Mouse (Mus musculus) limb, embryonic 11.5 days (tissue): ENCODE results near the gene Wwc2. TPM values are rescaled to one million over a fixed set of nuclear protein-coding genes. Genes with fewer than 3 reads are reported as not detected.
A peak's percentile ranks its signal among the peaks of the same experiment; 100 is the strongest.

Source experiments
- ATAC-seq: fragments of 200-750 bp; cut with Nextera tagmentation; 2 replicates; pipeline ENCODE4 v1.8.0; 2017; ENCODE audit warnings: low read depth; ENCODE audit not compliant: insufficient number of reproducible peaks, low FRiP score, low TSS enrichment
- DNase-seq: peaks from one replicate; pipeline ENCODE4 v3.0.0-alpha.2; 2015; ENCODE audit warnings: low spot score
- H3K27ac ChIP-seq: fragments of 300-500 bp; sonication (generic); replicated peaks from 2 replicates; pipeline ENCODE4 v1.5.1; 2014; ENCODE audit warnings: low read depth, mild to moderate bottlenecking, low read length
- H3K27me3 ChIP-seq: fragments of 300-500 bp; sonication (generic); 2 replicates; pipeline ENCODE4 v1.6.1; 2014; ENCODE audit warnings: mild to moderate bottlenecking, low read length, mixed read lengths; ENCODE audit not compliant: control insufficient read depth, insufficient read depth
- H3K36me3 ChIP-seq: fragments of 300-500 bp; sonication (generic); 2 replicates; pipeline ENCODE4 v1.6.1; 2014; ENCODE audit warnings: mild to moderate bottlenecking, low read length, moderate library complexity, mixed read lengths; ENCODE audit not compliant: control insufficient read depth, insufficient read depth
- H3K4me1 ChIP-seq: fragments of 300-500 bp; sonication (generic); 2 replicates; pipeline ENCODE4 v1.6.1; 2014; ENCODE audit warnings: low read length, mixed read lengths; ENCODE audit not compliant: control insufficient read depth, insufficient read depth
- H3K4me2 ChIP-seq: fragments of 300-500 bp; sonication (generic); 2 replicates; pipeline ENCODE4 v1.6.1; 2014; ENCODE audit warnings: low read depth, mild to moderate bottlenecking, moderate library complexity; ENCODE audit not compliant: severe bottlenecking
- H3K4me3 ChIP-seq: fragments of 300-500 bp; sonication (generic); 2 replicates; pipeline ENCODE4 v1.5.1; 2014; ENCODE audit warnings: low read depth, low read length
- H3K9ac ChIP-seq: fragments of 300-500 bp; sonication (generic); 2 replicates; pipeline ENCODE4 v1.6.1; 2014; ENCODE audit warnings: mild to moderate bottlenecking, low read length
- H3K9me3 ChIP-seq: fragments of 300-500 bp; sonication (generic); 2 replicates; pipeline ENCODE4 v1.6.1; 2016; ENCODE audit warnings: low read length; ENCODE audit not compliant: control insufficient read depth
- WGBS: fragments of 180-500 bp; shearing (Covaris S2); extraction: QIAGEN DNeasy Blood & Tissue Kit; methylation state at CpG from one replicate; pipeline ENCODE4 v1.1.7; 2014; 5-methylcytosine and 5-hydroxymethylcytosine counted together
- polyA plus RNA-seq: library from polyadenylated mRNA; unstranded; fragments of >200 nt; fragmentation: Nextera tagmentation; extraction: Ambion mirVana; gene quantifications from 2 replicates; pipeline ENCODE4 v1.2.1, GENCODE M21; 2014

Wwc2 gene
- polyA plus RNA-seq, 1 experiment from 2014 or later: 11.6 TPM

- H3K9ac ChIP-seq: no peak overlapping the region
- WGBS: 66% methylated on average over 9 of the region's 9 CpGs
- H3K27ac ChIP-seq: no peak overlapping the region
- no peaks in the 10 kb centered on the region for H3K36me3 ChIP-seq
- DNase-seq (no peak), ATAC-seq (no peak)
- H3K4me1 ChIP-seq: no peaks in the 10 kb centered on the region
- no peaks in the 10 kb centered on the region for H3K27me3 ChIP-seq
- H3K4me2 ChIP-seq: no peak overlapping the region
- H3K4me3 ChIP-seq: no peak overlapping the region
- no peaks in the 10 kb centered on the region for H3K9me3 ChIP-seq
Observed at GRCm38 (mm10) chr8:47791986-47792385, 198.7 kb downstream of the Wwc2 start.

GRCm38 (mm10) chr8:47787705-47788104, 203.0 kb downstream of the Wwc2 start:
- Histone ChIP-seq H3K36me3 (no peaks in the 10 kb centered on the region), H3K9ac (no peak overlapping the region), H3K27ac (peak overlapping the region; percentile 38; the same call in 1 of the 2 replicates), H3K4me1 (no peaks in the 10 kb centered on the region), H3K27me3 (no peaks in the 10 kb centered on the region), H3K9me3 (no peaks in the 10 kb centered on the region), H3K4me2 (peak overlapping the region; percentile 21; the same call in 1 of the 2 replicates), H3K4me3 (no peak overlapping the region)
- WGBS: 52% methylated on average over 10 of the region's 10 CpGs
- ATAC-seq (peak; percentile 72), DNase-seq (no peak)

GRCm38 (mm10) chr8:47786323-47786722, 204.4 kb downstream of the Wwc2 start:
- Histone ChIP-seq H3K27me3 (no peaks in the 10 kb centered on the region), H3K4me3 (no peak overlapping the region), H3K4me2 (no peak overlapping the region), H3K9me3 (no peaks in the 10 kb centered on the region), H3K27ac (no peak overlapping the region), H3K36me3 (no peaks in the 10 kb centered on the region), H3K4me1 (no peaks in the 10 kb centered on the region), H3K9ac (no peak overlapping the region)
- 91% methylated on average over 15 of the region's 15 CpGs for WGBS
- DNase-seq: no peak
- ATAC-seq: no peak

GRCm38 (mm10) chr8:47784436-47784835, 206.3 kb downstream of the Wwc2 start:
- no peak overlapping the region for H3K4me2 ChIP-seq
- no peaks in the 10 kb centered on the region for H3K27me3 ChIP-seq
- no peaks in the 10 kb centered on the region for H3K36me3 ChIP-seq
- DNase-seq: no peak
- H3K9ac ChIP-seq: no peak overlapping the region
- H3K9me3 ChIP-seq: no peaks in the 10 kb centered on the region
- no peak overlapping the region for H3K27ac ChIP-seq
- no peak for ATAC-seq
- H3K4me3 ChIP-seq: no peak overlapping the region
- WGBS: 79% methylated on average over 7 of the region's 7 CpGs
- H3K4me1 ChIP-seq: no peaks in the 10 kb centered on the region

GRCm38 (mm10) chr8:47783944-47784343, 206.8 kb downstream of the Wwc2 start:
- Histone ChIP-seq H3K27me3 (no peaks in the 10 kb centered on the region), H3K36me3 (no peaks in the 10 kb centered on the region), H3K4me2 (no peak overlapping the region), H3K27ac (no peak overlapping the region), H3K4me1 (no peaks in the 10 kb centered on the region), H3K9ac (no peak overlapping the region), H3K4me3 (no peak overlapping the region), H3K9me3 (no peaks in the 10 kb centered on the region)
- DNase-seq (no peak), ATAC-seq (no peak)
- 91% methylated on average over 6 of the region's 6 CpGs for WGBS

GRCm38 (mm10) chr8:47783544-47783943, 207.2 kb downstream of the Wwc2 start:
- Histone ChIP-seq H3K27ac (no peak overlapping the region), H3K9me3 (no peaks in the 10 kb centered on the region), H3K4me1 (no peaks in the 10 kb centered on the region), H3K27me3 (no peaks in the 10 kb centered on the region), H3K9ac (no peak overlapping the region), H3K36me3 (no peaks in the 10 kb centered on the region), H3K4me3 (no peak overlapping the region), H3K4me2 (no peak overlapping the region)
- DNase-seq: no peak
- WGBS: 99% methylated on average over 2 of the region's 2 CpGs
- no peak for ATAC-seq

GRCm38 (mm10) chr8:47781881-47782280, 208.8 kb downstream of the Wwc2 start:
- no peak overlapping the region for H3K27ac ChIP-seq
- H3K9me3 ChIP-seq: no peaks in the 10 kb centered on the region
- 93% methylated on average over 4 of the region's 4 CpGs for WGBS
- H3K36me3 ChIP-seq: no peaks in the 10 kb centered on the region
- H3K4me3 ChIP-seq: no peak overlapping the region
- DNase-seq (no peak), ATAC-seq (no peak)
- H3K4me2 ChIP-seq: no peak overlapping the region
- no peaks in the 10 kb centered on the region for H3K27me3 ChIP-seq
- H3K4me1 ChIP-seq: no peaks in the 10 kb centered on the region
- H3K9ac ChIP-seq: no peak overlapping the region

- no peak overlapping the region for H3K4me3 ChIP-seq
- no peaks in the 10 kb centered on the region for H3K9me3 ChIP-seq
- H3K4me1 ChIP-seq: no peaks in the 10 kb centered on the region
- H3K27ac ChIP-seq: no peak overlapping the region
- ATAC-seq: no peak
- H3K36me3 ChIP-seq: no peaks in the 10 kb centered on the region
- H3K27me3 ChIP-seq: no peaks in the 10 kb centered on the region
- no peak overlapping the region for H3K9ac ChIP-seq
- H3K4me2 ChIP-seq: no peak overlapping the region
- 81% methylated on average over 6 of the region's 6 CpGs for WGBS
- no peak for DNase-seq
Observed at GRCm38 (mm10) chr8:47779589-47779988, 211.1 kb downstream of the Wwc2 start.

GRCm38 (mm10) chr8:47777415-47777814, 213.3 kb downstream of the Wwc2 start:
- 91% methylated on average over 7 of the region's 7 CpGs for WGBS
- DNase-seq: no peak
- no peak overlapping the region for H3K4me2 ChIP-seq
- no peaks in the 10 kb centered on the region for H3K27me3 ChIP-seq
- no peak for ATAC-seq
- no peaks in the 10 kb centered on the region for H3K4me1 ChIP-seq
- H3K9ac ChIP-seq: no peak overlapping the region
- no peaks in the 10 kb centered on the region for H3K9me3 ChIP-seq
- H3K4me3 ChIP-seq: no peak overlapping the region
- H3K27ac ChIP-seq: no peak overlapping the region
- H3K36me3 ChIP-seq: no peaks in the 10 kb centered on the region
